In the genomic region with DNA sequence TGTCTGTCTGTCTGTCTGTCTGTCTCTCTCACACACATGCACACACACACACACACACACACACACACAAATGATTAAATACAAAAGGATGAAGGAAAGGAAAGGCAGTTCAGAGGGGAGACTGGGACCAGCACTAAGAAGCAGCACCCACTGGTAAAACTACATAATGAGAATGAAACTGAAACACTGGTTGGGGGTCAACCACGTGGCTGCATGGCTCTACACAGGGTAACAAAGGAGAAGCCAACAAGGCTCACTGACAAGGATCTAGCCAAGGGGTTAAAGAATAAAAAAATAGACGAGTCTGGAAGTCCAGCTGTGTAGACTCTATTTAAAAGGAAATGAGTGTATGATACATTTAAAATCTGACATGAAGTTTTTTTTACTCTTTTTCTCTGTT, we compare ENCODE assay signal across 19 mouse cellular contexts. TPM values are rescaled to one million over a fixed set of nuclear protein-coding genes. Genes with fewer than 3 reads are reported as not detected.
"Had no signal": no experiment of that assay in that cellular context is flagged by ENCODE, and none has a peak within 500 bp of the region (broad histone marks: within the 10 kb centered on the region; RNA-seq: fewer than 3 reads in every experiment).

No protein-coding gene starts in this region.

- H3K27ac ChIP-seq: neural tube, embryonic 13.5 days; neural tube, embryonic 15.5 days; stomach, embryonic 15.5 days; stomach, postnatal 0 days had no signal

- H3K36me3 ChIP-seq: neural tube, embryonic 13.5 days; neural tube, embryonic 15.5 days; stomach, embryonic 15.5 days had no signal

- H3K4me1 ChIP-seq: stomach, embryonic 15.5 days had no signal

- H3K9me3 ChIP-seq: neural tube, embryonic 13.5 days; neural tube, embryonic 15.5 days; stomach, embryonic 15.5 days had no signal

- H3K4me2 ChIP-seq: neural tube, embryonic 13.5 days; neural tube, embryonic 15.5 days; stomach, embryonic 15.5 days had no signal

- H3K27me3 ChIP-seq: neural tube, embryonic 13.5 days; neural tube, embryonic 15.5 days; stomach, embryonic 15.5 days had no signal

- H3K9ac ChIP-seq: neural tube, embryonic 13.5 days; neural tube, embryonic 15.5 days; stomach, embryonic 15.5 days had no signal

- H3K4me3 ChIP-seq: neural tube, embryonic 13.5 days; neural tube, embryonic 15.5 days; stomach, embryonic 15.5 days had no signal

- DNase-seq: retina, postnatal 1 day; right cerebral cortex, adult 18-20 months; right cerebral cortex, postnatal 14 days; right cerebral cortex, postnatal 25 days; right cerebral cortex, postnatal 4 days; spleen, adult 18-20 months; thymus, adult 18-20 months; thymus, adult 2 months; thymus, postnatal 14 days; thymus, postnatal 25 days; thymus, postnatal 36 days; thymus, postnatal 4 days had no signal

RNA-seq across cellular contexts. Expression of gene Skor1, which starts 23.2 kb away (rescaled TPM):
- total RNA-seq: neutrophil, adult 5-6 weeks had no signal
- polyA plus RNA-seq: stomach, embryonic 14.5 days; stomach, embryonic 15.5 days; stomach, embryonic 16.5 days; stomach, postnatal 0 days had no signal
